Mouse (Mus musculus) gastrocnemius, adult 8-10 months (tissue): ENCODE measurements around the gene Taco1. TPM values are rescaled to one million over a fixed set of nuclear protein-coding genes. Genes with fewer than 3 reads are reported as not detected.
A peak's percentile ranks its signal among the peaks of the same experiment; 100 is the strongest.
"Not testable (repeated sequence)": the region's sequence is repeated elsewhere in the genome, so short reads cannot be mapped to it uniquely, and the experiment has no call there.

Experiments used
- DNase-seq, 2 experiments: peaks; one replicate each; pipeline ENCODE4 v3.0.0; 2022; ENCODE audit warnings: low spot score in 2 of 2
- total RNA-seq, 4 experiments: library from RNA; stranded (reverse); gene quantifications; 2 replicates each; pipeline ENCODE4 v1.2.4; 2022

Gene Taco1
- 10 to 100 TPM; 35.8 to 42.1 (median 39.3) TPM for total RNA-seq

DNA sequence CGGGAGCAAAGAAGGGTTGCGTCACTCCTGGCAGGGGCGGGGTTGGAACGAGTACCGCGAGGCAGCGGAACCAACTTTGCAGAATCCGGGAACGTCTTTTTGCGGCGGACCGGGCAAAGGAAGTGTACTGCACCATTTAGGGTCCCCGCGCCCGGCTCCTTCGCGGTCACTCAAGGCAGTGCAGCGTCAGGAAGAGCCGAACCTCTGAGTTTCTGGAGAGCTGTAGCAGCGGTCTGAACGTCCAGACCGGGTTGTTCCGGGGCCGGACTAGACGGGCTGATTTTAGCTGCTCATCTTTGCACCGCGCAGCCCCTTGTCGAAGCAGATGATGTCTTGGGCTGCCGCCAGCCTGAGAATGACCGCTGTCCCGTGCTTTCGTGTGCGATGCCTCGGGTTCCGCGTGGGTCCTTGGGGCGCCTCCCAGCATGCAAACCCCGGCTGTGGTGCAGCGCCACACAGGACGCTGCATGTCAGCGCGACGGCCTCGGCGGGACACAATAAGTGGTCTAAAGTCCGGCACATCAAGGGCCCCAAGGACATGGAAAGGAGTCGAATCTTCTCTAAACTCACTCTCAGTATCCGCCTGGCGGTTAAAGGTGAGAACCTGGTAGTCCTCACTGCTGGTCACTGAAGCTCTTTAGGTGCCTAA, at the start of gene Taco1:
Taco1 (plus strand) TSS at position 139 of the 649 bp plus-strand sequence.
- DNase-seq: peak; percentile 90 to 92

DNA sequence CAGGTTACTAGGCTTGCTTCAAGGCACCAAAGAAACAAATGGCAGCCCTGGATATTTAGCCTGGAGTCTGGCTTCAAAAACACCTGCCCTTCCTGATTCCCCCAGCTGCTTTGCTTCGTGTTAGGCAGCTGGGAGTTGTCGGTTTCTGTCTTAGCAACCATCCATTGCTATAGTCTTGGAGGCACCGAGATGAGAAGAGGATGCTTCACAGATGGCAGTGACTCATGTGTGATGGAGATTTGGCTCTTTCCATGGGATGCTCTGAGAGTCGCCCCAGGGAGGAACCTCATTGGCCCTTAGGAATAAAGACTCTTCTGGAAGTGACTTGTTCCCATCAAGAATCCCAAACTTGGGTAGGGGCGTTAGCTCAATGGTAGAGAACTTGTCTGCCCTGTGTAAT, 49.4 kb upstream of the Taco1 start:
- DNase-seq: no peak

DNA sequence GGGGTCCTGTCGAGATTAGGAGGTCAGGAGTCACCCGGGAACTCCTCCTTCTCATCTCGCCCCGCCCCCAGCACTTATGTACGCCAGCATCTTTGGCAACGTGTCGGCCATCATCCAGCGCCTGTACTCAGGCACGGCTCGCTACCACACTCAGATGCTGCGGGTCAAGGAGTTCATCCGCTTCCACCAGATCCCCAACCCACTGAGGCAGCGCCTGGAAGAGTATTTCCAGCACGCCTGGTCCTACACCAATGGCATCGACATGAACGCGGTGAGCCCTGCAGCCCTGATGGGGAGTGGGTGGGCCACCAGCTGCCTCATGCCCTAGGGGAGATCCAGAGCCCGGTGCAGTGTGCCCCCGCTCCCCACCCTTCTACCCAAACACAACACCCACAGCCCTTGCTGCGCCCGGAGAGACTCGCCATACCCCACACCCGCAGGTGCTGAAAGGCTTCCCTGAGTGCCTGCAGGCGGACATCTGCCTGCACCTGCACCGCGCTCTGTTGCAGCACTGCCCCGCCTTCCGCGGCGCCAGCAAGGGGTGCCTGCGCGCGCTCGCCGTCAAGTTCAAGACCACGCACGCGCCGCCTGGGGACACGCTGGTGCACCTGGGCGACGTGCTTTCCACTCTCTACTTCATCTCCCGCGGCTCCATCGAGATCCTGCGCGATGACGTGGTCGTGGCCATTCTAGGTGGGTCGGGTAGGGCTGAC, 45.7 kb upstream of the Taco1 start:
- DNase-seq: no peak

DNA sequence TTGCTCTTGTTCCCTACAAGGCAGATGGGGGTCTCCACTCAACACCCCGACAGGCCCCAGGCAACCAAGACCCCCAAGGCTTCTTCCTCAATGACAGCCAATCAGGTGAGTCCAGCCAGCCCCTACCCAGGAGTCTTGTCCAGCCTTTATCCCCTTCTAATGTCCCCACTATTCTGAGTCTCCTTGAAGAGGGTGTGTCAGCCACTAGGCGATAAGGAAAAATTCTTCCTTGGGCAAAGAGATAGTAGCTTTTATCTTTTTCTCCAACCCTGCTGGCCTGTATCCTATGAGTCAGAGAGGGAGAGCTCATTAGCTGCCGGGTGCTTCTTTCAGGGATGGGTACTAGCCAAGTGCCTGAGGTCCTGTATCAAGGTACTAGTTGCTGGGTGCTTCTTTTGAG, 40.1 kb upstream of the Taco1 start:
- DNase-seq: no peak

DNA sequence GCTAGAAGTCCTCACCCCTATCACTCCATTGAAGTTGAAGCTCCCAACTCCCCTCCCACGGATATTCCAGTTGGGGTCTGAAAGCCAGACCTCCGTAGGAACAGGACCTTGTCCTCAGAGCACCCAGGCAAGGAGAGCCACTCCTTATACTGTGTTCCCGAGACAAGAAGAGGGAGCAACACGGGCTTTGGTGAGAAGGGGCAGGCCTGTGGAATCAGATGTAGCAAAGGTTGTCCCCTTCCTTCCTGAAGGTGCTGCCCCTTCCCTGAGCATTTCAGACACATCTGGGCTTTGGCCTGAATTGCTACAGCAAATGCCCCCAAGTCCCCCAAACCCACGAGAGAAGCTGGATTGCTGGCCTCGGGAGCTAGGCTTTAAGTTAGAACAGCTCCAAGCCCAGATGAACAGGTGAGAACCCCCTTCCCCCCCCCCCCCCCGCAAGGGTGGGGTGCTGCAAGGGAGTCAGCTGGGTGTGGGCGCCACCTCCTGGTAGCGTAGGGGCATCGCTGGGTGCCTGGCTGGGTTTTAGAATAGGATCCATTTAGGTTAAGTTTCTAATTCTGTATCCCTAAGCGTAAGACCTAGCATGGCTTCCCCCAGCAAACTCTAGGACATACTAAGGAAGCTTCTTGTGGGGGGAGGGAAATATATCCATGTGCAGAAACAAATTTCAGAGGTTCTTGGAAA, 39.3 kb upstream of the Taco1 start:
- peak; percentile 26 to 43 for DNase-seq

DNA sequence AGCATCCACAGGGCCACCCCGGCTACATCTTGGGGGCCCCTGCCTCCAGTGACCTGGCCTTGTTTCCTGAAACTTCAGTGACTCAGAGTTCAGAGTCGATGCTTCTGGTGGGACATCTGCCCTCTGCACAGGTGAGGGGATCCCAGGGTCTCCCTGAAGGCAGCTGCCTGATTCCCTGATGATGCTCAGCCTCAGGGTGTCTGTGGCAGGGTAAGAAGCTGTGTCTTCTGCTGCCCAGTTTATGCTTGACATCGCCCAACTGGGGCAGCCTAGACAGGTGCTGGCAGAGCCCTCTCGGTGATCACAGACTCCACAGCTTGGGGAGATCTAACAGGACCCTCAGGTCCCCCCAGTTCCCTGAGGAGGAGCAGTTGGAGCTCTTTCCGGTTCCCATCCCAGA, 38.3 kb upstream of the Taco1 start:
- no peak for DNase-seq

DNA sequence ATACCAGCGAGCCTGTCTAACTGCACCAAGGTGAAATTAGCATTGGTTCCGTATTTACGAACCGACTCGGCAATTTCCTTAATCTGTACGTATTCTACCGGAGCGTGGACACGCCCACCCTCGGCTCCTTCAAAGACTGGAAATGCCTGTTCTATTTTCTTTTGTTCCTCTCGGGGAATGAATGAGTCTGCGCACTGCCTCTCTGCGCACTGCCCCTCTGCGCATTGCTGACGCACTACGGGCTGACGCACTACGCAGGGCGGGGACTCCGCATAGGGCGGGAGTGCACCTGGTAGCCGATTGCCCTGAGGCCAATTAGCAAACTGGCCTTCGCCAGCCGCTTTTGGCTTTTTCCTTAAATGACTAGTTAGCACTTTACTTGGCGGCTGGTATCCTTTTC, 33.8 kb upstream of the Taco1 start:
- DNase-seq: not testable (repeated sequence)

DNA sequence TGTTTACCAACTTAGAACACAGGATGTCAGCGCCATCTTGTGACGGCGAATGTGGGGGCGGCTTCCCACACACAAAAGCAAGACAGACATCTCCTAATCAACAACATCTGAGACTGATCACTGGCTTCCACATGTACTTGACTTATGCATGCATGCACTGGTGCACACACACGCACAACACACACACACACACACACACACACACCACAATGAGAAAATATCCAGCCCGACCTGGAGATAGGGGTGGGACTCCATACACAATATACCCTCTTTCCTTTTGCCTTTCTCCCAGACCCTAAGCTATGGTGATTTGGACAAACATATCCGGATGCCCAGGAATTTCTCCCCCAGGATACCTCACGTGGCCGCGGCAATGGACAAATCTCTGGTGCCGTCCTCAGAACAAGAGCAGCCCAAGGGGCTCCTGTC, 32.4 kb upstream of the Taco1 start:
- DNase-seq: no peak

DNA sequence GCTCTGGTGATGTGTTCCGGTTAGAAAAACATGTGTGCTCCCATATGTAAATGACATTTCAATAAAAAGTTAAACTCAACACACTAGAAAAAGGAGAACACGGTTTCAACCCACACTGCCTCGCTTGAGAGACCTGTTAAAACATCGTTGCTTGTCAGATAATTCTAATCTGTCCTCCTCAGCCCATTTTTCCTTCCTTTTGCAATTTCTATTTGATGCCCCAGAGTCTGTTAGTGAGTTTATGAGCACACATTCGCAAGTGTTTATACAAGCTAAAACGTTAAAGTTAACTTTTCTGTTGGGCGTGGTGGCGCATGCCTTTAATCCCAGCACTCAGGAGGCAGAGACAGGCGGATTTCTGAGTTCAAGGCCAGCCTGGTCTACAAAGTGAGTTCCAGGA, 30.9 kb upstream of the Taco1 start:
- DNase-seq: no peak

DNA sequence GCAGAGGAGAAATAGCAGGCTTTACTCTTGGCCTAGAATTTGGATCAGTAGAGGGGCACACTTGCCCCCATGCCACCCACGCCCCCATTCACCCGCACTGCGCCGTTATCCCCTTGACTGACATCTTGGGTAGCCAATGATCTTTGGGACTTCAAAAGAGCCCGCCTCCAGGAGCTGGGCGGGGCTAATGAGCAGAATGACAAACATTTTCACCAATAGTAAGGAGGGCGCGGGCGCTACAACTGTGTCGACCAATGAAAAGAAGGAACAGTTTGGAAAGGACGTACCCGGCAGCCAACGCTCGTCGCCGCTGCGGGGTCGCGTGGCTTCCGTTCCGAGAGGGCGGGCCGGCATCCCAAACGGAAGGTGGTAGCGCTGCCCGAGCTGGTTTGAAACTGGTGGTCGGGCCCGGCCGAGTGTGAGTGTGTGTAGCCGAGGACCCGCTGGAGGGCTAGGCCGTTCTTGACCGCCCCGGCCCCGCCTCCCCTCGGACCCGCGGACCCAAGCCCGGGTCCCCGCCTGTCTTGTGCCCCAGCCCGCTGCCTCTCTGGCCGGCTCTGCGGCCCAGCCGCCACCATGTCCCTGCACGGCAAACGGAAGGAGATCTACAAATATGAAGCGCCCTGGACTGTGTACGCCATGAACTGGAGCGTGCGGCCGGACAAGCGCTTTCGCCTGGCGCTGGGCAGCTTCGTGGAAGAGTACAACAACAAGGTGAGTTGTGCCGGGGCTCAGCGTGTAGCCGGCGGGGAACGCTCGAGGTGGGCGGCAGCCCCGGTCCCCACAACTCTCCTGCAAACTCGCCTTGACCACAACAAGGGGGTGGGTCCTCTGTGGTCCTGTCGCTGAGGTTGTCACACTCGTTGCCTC, 29.1 kb upstream of the Taco1 start, which contains the start of gene Dcaf7:
Dcaf7 (plus strand) TSS at position 325 of the 870 bp plus-strand sequence.
- peak; percentile 96 for DNase-seq

DNA sequence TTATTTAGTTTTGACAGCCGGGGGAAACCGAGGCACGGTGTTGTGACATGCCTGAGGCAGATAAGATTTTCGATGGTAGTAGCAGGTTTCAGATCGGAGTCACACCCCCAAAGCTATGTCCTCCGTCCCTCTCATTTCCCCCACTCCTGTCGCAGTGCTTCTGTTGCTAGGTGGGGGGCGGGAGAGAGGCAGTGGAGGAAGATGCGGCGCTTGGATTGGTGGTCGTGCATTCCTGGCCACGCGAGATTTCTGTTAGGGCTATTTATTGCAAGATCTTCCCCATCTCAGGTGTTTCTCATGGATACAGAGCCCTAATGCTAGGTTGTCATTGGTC, 28.5 kb upstream of the Taco1 start:
- DNase-seq: no peak

DNA sequence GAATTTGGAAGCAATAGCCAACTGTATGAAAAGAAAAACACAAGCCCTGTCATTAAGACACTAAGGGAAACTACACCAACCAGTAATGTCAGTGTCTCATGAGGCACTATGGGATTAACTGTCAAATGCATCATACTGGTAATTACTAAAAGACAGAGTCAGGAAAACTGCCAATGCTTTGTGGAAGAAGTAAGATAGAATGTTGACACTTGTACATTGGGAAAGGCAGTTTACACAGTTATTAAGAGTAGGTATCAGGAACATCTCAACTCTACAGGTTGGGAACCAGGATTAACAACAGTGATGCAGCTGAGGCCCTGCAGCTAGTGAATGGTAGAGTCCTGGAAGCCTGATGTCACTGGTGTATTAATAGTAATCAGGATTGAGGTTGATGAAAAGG, 21.5 kb upstream of the Taco1 start:
- DNase-seq: no peak

DNA sequence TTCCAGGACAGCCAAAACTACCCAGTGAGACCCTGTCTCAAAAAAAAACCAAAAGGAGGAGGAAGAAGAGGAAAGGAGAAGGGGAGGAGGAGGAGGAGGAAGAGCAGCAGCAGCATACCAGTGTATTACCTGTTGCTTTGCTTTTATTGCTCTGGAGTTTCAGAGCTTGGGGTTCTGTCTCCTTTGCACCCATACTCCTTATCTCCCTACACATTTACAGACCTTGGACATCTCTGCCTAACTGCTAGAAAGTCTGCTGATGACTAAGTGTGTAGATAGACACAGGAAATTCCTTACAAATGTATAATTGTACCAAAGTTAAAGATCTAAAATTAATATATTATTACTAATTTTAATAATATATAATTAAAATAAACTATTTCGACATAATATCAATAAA, 20.6 kb upstream of the Taco1 start:
- no peak for DNase-seq

DNA sequence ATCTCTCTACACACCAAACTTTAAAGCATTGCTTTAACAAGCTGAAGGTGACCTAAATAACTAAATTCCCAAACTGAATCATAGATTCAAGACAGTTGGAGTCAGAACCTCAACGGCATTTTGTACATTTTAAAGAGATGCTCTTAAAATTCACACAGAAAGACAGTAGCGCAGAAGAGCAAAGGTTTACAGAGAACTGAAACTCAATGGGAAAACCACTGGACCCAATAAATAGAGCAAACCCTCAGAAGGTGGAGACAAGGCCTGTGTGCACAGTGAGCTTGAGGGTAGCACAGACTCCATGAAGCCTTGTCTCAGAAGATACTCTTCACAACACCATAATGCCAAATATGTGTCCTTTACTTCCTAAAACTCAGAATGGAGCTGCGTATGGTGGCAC, 20.1 kb upstream of the Taco1 start:
- no peak for DNase-seq

DNA sequence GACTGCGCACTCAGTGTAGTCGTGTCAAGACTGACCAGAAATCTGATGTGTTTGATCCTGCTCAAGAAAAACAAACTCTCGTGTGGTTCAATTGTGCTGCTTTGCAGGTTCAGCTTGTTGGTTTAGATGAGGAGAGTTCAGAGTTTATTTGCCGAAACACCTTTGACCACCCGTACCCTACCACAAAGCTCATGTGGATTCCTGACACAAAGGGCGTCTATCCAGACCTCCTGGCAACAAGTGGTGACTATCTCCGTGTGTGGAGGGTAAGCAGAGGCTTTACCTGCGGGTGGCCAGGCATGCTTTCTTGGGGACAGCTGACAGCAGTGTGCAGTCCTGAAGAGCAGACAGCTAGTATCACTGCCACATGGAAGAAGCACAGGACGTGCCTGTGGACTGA, 19.3 kb upstream of the Taco1 start:
- DNase-seq: no peak

DNA sequence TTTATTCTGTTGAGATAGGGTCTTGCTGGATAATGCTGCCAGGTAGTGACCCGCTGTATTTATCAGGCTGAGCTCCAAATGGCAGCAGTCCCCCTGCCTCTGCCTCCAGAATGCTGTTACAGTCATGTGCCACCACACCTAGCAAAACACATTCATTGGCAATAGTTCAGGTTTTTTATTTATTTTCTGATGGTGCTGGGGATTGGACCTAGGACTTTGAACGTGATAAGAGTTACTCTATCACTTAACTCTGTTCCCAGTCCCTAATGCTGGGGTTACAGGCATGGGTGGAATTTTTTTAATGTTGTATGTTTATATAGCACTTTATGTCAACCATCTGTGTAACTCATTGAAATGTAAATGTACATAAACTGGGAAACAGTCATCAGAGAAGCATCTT, 11.9 kb upstream of the Taco1 start:
- no peak for DNase-seq

DNA sequence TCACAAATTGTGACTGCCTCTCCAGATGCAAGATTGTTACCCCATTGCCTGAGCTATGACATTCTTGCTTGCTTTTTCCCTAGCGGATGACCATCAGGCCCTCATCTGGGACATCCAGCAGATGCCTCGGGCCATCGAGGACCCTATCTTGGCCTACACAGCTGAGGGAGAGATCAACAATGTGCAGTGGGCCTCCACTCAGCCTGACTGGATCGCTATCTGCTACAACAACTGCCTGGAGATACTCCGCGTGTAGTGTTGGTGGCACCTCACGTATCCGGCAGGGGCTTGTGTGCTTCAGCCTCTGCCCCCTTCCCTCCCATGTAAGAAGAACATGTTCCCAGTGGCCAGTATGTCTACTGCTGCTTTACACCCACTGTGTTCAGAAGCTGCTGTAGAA, 11.3 kb upstream of the Taco1 start:
- DNase-seq: no peak

DNA sequence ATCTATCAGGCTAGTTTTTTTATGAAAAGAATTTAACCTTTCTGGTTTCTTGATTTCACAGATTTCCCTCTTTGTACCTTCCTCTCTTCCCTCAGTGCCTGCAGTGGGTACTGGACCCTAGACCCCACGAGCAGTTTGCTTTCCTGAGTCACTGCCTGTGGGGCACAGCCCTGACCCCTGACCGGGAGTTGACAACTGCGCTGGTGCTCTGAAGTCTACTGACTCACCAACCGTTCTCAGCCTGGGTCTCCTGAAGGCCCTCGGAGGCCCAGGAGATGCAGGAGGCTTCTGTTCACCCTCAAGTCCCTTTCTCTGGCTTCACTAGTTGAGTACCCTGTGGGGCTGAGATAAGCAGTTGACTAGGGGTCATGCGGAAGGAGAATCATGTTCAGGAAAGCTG, 10.5 kb upstream of the Taco1 start:
- DNase-seq: no peak

DNA sequence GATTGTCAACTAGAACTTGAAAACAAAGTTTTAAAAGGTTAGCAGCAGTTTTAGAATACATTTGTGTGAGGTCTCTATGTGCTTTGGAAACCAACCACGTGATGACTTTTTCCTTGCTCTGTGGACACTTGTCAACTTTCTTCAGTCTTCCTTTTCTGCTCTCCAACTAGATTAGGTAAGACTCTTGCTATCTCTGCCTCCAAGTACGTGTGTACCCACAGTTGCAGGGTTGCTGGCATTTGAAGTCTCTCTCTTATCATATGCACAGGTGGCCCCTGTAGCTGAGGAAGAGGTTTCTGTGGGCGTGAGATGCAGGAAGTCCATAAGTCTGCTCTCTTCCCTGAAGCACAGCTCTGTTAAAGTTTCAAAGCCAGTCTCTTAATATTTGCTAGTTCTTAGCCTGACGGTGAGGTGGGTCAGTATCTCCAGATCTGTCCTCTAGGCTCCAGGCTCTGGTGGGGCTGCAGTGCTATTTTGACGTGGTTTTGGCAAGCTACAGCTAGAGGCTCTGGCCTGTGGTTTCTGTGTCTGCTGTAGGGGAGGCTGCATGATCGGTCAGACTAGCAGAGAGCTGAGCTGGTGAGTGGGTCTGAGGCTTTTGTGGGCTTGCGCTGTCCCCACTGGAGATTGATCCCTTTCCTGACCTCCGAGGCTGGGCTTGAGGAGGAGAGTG, 8.9 kb upstream of the Taco1 start:
- DNase-seq: no peak

DNA sequence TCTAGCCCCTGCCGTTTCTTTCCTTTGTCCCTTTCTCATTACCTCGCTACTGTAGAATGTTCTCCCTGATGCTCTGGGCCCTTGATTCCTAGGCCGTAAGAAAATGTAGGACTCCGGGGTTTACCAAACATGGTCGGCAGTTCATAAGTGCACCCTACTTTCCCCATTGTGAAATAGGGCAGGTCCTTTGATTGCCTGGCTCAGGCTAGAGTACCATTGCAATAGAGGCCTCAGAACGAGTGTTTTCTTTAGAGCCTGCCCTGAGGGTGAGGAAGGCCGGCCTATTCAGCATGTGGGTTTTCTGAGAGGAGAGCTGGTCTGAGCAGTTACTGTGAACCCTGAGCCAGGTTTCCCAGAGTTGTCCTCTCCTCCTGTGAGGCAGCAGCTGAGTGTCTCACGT, 7.8 kb upstream of the Taco1 start:
- no peak for DNase-seq

DNA sequence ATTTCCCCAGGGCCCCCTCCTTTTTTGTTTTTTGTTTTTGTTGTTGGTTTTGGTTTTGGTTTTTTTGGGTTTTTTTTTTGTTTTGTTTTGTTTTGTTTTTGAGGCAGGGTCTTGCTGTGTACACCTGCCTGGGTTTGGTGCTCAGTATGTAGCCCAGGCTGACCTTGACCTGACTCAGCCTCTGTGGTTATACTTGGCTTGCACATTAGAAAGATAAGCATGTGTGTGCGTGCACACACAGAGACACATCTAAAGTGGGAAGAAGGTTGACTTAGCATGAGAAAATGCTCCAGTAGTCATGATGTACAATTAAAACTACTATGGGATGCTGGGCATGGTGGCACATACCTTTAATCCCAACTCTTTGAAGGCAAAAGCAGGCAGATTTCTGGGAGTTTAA, 5.3 kb upstream of the Taco1 start:
- DNase-seq: no peak
